Mouse (Mus musculus) gastrocnemius, adult 2 months (tissue): ENCODE results near the gene Vmn1r53. TPM values are rescaled to one million over a fixed set of nuclear protein-coding genes. Genes with fewer than 3 reads are reported as not detected.
"Not testable (repeated sequence)": the region's sequence is repeated elsewhere in the genome, so short reads cannot be mapped to it uniquely, and the experiment has no call there.

Experiments used
- DNase-seq: peaks from one replicate; pipeline ENCODE4 v3.0.0; 2022
- H3K27ac ChIP-seq: fragments of 200-600 bp; 2 replicates; pipeline ENCODE4 v1.8.1; 2022; ENCODE audit warnings: mild to moderate bottlenecking
- H3K4me3 ChIP-seq: fragments of 200-600 bp; 2 replicates; pipeline ENCODE4 v1.8.1; 2022; ENCODE audit warnings: mild to moderate bottlenecking, moderate library complexity
- CTCF ChIP-seq: fragments of 200-600 bp; IDR thresholded peaks from 2 replicates; pipeline ENCODE4 v1.8.1; 2022; ENCODE audit warnings: antibody characterized with exemption, mild to moderate bottlenecking, moderate library complexity
- intact Hi-C: fragments of 180-260 bp; cut with DNase I; formaldehyde crosslinking; loops from one replicate; pipeline ENCODE4 v1.15.1; 2025
- long read RNA-seq, 2 experiments: library from polyadenylated mRNA; stranded (forward); transcript quantifications; one replicate each; pipeline ENCODE4 v2.0.0; 2021
- total RNA-seq, 2 experiments: library from RNA; stranded (reverse); gene quantifications; 2 replicates each; pipeline ENCODE4 v1.2.3; 2021

Gene Vmn1r53
- not detected for total RNA-seq
- long read RNA-seq, experiment 1, result 0 reads
- long read RNA-seq, experiment 2, result 0 reads

DNA sequence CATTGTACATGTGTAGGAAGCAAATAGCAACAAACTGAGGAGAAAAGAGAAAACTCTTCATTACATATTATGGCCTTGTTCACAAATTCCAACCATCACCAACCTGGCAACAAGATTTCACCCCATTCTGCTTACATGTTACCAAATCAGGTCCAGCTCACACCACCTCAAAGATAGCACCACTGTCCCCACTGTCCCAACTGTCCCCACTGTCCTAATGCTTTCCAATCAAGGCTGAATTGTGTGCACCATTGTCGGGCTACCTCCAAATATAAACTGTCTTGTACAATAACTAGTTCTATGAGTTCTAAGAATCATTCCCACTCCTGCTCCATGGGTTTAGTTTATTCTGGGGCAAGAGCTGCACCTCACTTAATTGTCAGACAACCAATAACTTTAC, at the start of gene Vmn1r53:
Gene Vmn1r53 (minus strand): TSS at position 101 of the 400 bp plus-strand sequence.
- no peak within 1 kb of the TSS for H3K27ac ChIP-seq
- TF ChIP-seq CTCF, result no peak
- intact Hi-C loops, result no loop called here
- H3K4me3 ChIP-seq, result no peak within 1 kb of the TSS
- no peak for DNase-seq

DNA sequence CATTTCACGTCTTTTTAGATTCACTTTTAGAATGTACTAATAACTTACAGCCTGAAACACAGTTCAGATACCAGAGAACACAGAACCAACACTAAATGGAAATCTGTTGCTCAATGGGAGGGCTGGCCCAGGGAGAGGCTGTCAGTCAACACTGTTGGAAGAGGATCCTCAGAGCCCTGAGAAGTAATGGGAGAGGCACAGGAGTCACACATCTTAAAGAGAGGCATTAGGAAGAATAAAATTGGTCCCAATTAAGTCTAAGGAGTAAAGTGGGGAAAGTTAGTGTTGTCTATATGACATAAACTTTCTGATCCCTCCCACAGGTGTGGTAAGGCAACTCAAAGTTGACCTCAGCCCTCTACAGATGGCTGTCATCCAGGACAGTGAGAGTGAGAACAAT, 21.8 kb upstream of the Vmn1r53 start, which contains the start of gene Vmn1r54:
Gene Vmn1r54 (plus strand): TSS at position 301 of the 400 bp plus-strand sequence.
- intact Hi-C loops, result no loop called here
- TF ChIP-seq CTCF, result no peak

DNA sequence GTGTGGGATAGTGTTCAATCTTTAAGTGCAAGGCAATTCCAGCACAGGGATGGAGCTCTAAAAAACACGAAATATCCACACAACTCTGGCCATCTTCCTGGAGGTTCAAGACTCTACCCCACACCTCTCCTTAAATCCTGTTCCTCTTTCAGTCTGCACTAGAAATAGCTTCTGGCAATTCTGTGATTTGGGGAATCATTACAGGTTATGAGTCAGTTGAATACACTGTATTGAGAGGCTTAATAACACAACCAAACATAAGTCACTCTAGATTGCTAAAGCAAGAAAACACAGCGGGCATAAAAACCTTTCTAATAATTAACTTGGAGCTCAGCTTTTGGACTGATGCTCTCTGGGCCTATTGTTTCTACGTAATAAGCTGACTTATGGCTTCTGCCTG, 19.8 kb upstream of the Vmn1r53 start:
- Histone ChIP-seq H3K4me3 (no peak overlapping the region), H3K27ac (no peak overlapping the region)
- no peak for DNase-seq
- no peak for TF ChIP-seq CTCF
- intact Hi-C loops, result no loop called here

More for the DNA sequence above, 21.8 kb upstream of the Vmn1r53 start, which contains the start of gene Vmn1r54:
- Histone ChIP-seq H3K27ac (no peak within 1 kb of the TSS), H3K4me3 (no peak within 1 kb of the TSS)
- no peak for DNase-seq

DNA sequence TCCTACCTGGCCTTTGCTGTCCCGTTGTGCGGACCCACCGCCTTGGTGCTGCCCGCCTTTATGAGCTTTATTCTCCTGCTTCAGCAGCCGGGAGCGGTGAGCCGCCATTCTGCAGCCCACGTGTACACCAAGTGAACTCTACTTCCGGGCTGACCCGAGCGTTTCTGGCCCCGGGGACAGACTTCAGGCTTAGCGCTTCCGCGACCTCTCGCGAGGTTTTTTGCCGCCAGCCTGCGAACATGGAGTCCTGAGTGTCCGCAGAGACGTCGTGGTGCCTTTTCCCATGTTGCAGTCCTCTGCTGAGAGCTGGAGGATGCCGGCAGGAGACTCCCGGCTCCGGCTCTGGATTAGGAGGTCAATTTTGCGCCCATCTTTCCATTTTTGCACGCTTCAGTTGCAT, 8.4 kb upstream of the Vmn1r53 start:
- intact Hi-C loops, result no loop called here
- no peak for DNase-seq

DNA sequence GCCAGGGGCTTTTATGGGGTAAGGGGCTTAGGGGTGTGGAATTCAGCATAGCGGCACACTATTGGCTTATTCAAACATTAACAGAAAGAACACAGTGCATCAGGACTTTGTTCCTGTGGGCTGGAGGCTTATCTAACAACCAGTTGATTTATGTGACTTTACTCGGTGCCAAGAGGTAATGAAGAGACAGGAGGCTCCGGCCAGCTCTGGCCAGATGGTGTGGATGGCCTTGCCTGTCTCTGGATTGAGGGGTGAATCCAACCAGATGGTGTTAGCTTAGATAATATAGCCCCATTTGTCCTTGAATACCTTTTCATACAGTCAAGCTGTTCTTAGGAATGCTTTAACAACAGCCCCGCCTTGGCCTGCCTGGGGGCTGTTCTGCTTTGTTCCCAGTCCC, 7.9 kb upstream of the Vmn1r53 start:
- H3K27ac ChIP-seq, H3K4me3 ChIP-seq, intact Hi-C loops, DNase-seq: not testable (repeated sequence)

More for the DNA sequence above, 8.4 kb upstream of the Vmn1r53 start:
- no peak for TF ChIP-seq CTCF
- no peak overlapping the region for H3K27ac ChIP-seq
- no peak overlapping the region for H3K4me3 ChIP-seq

DNA sequence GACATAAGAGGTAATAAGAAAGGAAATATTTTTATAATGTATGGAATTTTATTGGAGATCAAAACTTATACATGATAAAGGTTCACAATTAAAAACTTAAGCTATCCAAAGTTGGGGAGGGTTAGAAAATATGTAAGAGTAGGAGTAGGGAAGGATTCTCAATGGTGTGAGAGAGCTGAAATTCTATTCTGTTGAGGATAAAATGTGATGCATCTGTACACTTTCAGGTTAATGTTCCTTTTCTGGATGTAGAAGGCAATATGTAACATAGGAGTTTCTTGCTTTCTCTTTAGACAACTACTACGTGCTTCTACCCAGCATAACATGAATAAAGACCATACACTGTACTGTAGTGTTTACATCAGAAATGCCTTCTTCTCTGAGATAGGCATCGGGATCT, 21.7 kb downstream of the Vmn1r53 start, which contains the start of gene V1ra8:
Gene V1ra8 (plus strand): TSS at position 301 of the 400 bp plus-strand sequence.
- H3K4me3 ChIP-seq, intact Hi-C loops, DNase-seq, H3K27ac ChIP-seq: not testable (repeated sequence)

DNA sequence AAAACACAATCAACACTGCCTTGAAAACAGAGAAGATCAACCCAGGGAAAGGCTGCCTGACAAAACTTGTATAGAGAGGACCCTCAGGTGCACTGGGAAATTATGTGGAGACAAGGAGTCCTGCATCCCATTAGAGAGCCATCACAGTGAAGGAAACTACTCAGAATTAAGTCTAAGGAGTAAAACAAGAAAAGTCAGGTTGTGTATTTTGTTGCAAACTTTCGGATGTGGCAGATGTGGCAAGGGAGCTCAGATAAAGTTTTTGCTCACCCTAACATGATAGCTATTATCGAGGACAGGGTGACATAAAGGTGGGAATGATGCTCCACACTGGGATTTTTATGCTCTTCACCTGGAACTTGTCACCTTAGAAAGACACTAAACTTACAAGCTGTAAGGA, 49.7 kb downstream of the Vmn1r53 start, which contains the start of gene Vmn1r52:
Gene Vmn1r52 (plus strand): TSS at position 301 of the 400 bp plus-strand sequence.
- no peak for TF ChIP-seq CTCF
- no peak within 1 kb of the TSS for H3K4me3 ChIP-seq
- no peak within 1 kb of the TSS for H3K27ac ChIP-seq
- intact Hi-C loops, result no loop called here
- DNase-seq, result no peak

Other genes with a start within 250 kb of the Vmn1r53 start
- gene Vmn1r47, start 208.3 kb downstream of the Vmn1r53 start, total RNA-seq, result not detected
- not detected for gene Vmn1r48, start 187.6 kb downstream of the Vmn1r53 start, total RNA-seq
- not detected for gene Vmn1r49, start 145.9 kb downstream of the Vmn1r53 start, total RNA-seq
- gene Vmn1r50, start 123.0 kb downstream of the Vmn1r53 start, total RNA-seq, result not detected
- not detected for gene Vmn1r51, start 101.8 kb downstream of the Vmn1r53 start, total RNA-seq
- gene Vmn1r52, start 49.6 kb downstream of the Vmn1r53 start, total RNA-seq, result not detected
- gene V1ra8, start 21.6 kb downstream of the Vmn1r53 start, total RNA-seq, result not detected
- not detected for gene Vmn1r54, start 21.9 kb upstream of the Vmn1r53 start, total RNA-seq
- gene BC048671, start 76.8 kb upstream of the Vmn1r53 start, total RNA-seq, result not detected
- gene Chst13, start 100.7 kb upstream of the Vmn1r53 start, total RNA-seq, result not detected
- not detected for gene Uroc1, start 108.8 kb upstream of the Vmn1r53 start, total RNA-seq
- gene Zxdc, start 145.1 kb upstream of the Vmn1r53 start, total RNA-seq, result 10 to 100 TPM; 15.5 to 15.9 TPM
- under 1 TPM; 0.11 to 0.13 TPM for gene Cfap100, start 204.4 kb upstream of the Vmn1r53 start, total RNA-seq
- 10 to 100 TPM; 54.4 to 64.4 TPM for gene Klf15, start 238.1 kb upstream of the Vmn1r53 start, total RNA-seq